Mouse (Mus musculus): ENCODE data around the gene Chd2. TPM values are rescaled to one million over a fixed set of nuclear protein-coding genes. Genes with fewer than 3 reads are reported as not detected.

The Chd2 gene
- total and polyA plus RNA-seq, 2 experiments from 2014 or later: 34.4 to 43.8 TPM

DNA sequence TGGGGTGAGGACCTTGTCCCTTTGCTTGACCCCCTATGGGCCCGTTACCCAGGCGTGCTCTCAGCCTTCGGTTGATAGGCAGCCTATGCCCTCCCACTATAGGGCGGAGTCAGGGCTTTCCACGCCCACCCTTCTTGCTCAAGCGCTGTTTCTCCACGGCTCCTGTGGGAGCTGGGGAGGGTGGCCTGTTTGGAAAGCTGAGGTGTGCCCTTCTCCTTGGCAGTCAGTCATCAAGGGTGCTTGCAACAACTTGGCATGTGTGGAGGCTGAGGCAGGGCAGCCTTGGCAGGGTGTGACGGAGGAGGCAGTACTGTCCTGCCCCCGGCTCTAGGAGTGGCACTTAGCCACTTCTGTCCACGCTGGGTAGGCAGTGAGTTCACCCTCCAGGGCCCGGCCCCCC, 143.3 kb downstream of the Chd2 start:
- no peak for DNase-seq (ENCODE audit: low spot score)
- Histone ChIP-seq H3K27ac (ENCODE audit: low read depth, low read length) (peak overlapping the region; percentile 59), H3K36me3 (ENCODE audit: insufficient read depth, low read length) (no peaks in the 10 kb centered on the region), H3K9ac (replicated peaks; ENCODE audit: low read length, poor library complexity, severe bottlenecking) (no peak overlapping the region), H3K4me3 (ENCODE audit: low read depth, low read length) (no peak overlapping the region), H3K9me3 (ENCODE audit: low read length) (no peaks in the 10 kb centered on the region), H3K4me1 (ENCODE audit: insufficient read depth, low read length) (peaks cover 27% of the 10 kb centered on the region), H3K27me3 (ENCODE audit: insufficient read depth, low read length) (no peaks in the 10 kb centered on the region), H3K4me2 (ENCODE audit: low read depth, low read length, poor library complexity, severe bottlenecking) (peak overlapping the region; percentile 54)
- peak; percentile 22; the same call in 1 of the 2 replicates for ATAC-seq (ENCODE audit: low FRiP score)
- 11% methylated on average over 11 of the region's 11 CpGs for WGBS
- no peak for TF ChIP-seq CTCF (IDR thresholded peaks at IDR 0.05)

GRCm38 (mm10) chr7:73394013-73394409, 147.6 kb downstream of the Chd2 start:
- Histone ChIP-seq H3K36me3 (ENCODE audit: insufficient read depth, low read length) (no peaks in the 10 kb centered on the region), H3K4me1 (ENCODE audit: insufficient read depth, low read length) (peaks cover 34% of the 10 kb centered on the region), H3K27ac (ENCODE audit: low read depth, low read length) (peak overlapping the region; percentile 84), H3K27me3 (ENCODE audit: insufficient read depth, low read length) (no peaks in the 10 kb centered on the region), H3K4me3 (ENCODE audit: low read depth, low read length) (peak overlapping the region; percentile 60), H3K9ac (replicated peaks; ENCODE audit: low read length, poor library complexity, severe bottlenecking) (0 out of 2 replicates have a peak overlapping the region, but pooled peaks have one; percentile 83), H3K9me3 (ENCODE audit: low read length) (no peaks in the 10 kb centered on the region), H3K4me2 (ENCODE audit: low read depth, low read length, poor library complexity, severe bottlenecking) (peak overlapping the region; percentile 96)
- no peak for ATAC-seq (ENCODE audit: low FRiP score)
- TF ChIP-seq CTCF (IDR thresholded peaks at IDR 0.05): no peak
- no peak for DNase-seq (ENCODE audit: low spot score)
- 37% methylated on average over 4 of the region's 4 CpGs for WGBS

DNA sequence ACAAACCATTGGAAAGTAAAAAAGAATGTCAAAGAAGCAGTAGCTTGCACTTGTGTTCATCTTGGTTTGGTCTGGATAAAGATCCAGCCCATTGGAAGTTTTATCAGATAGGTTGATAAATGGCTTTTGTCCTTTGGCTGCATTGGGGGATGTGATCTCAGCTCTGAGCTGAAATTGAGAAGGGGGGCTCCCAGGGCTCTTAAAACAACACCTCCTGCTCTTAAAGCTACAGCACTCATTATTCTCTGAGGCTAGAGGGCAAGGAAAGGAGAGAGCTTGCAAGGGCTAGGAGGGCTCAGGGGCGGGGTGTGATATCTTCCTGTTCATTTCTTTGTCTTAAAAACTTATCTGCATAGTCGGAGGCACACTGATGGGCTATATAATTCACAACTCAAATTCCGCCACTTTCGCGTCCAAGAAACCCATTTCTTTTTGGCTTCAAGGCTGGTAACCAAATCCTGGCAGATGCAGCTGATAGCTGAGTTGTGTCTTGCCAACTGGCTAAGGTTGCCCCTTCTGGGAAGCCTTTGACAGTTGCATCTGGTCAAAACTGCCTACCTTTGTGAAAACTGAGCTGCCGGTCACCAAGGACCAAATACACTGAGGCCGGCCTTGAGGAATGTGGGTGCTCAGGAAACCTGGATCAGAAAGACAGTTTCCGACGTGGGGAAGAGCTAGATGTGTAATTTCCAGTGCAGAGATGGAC, 148.2 kb downstream of the Chd2 start:
- Histone ChIP-seq H3K4me1 (ENCODE audit: insufficient read depth, low read length) (peaks cover 29% of the 10 kb centered on the region), H3K27me3 (ENCODE audit: insufficient read depth, low read length) (no peaks in the 10 kb centered on the region), H3K4me3 (ENCODE audit: low read depth, low read length) (peak overlapping the region; percentile 60), H3K9ac (replicated peaks; ENCODE audit: low read length, poor library complexity, severe bottlenecking) (peak overlapping the region; percentile 83; the same call in 1 of the 2 replicates), H3K36me3 (ENCODE audit: insufficient read depth, low read length) (no peaks in the 10 kb centered on the region), H3K9me3 (ENCODE audit: low read length) (no peaks in the 10 kb centered on the region), H3K4me2 (ENCODE audit: low read depth, low read length, poor library complexity, severe bottlenecking) (peak overlapping the region; percentile 96), H3K27ac (ENCODE audit: low read depth, low read length) (peak overlapping the region; percentile 84)
- ATAC-seq (ENCODE audit: low FRiP score) (no peak), DNase-seq (ENCODE audit: low spot score) (no peak)
- 35% methylated on average over 9 of the region's 9 CpGs for WGBS
- no peak for TF ChIP-seq CTCF (IDR thresholded peaks at IDR 0.05)

GRCm38 (mm10) chr7:73392359-73392758, 149.3 kb downstream of the Chd2 start:
- Histone ChIP-seq H3K4me3 (ENCODE audit: low read depth, low read length) (peak overlapping the region; percentile 60), H3K4me1 (ENCODE audit: insufficient read depth, low read length) (peaks cover 21% of the 10 kb centered on the region), H3K4me2 (ENCODE audit: low read depth, low read length, poor library complexity, severe bottlenecking) (peak overlapping the region; percentile 96), H3K27ac (ENCODE audit: low read depth, low read length) (peak overlapping the region; percentile 84), H3K9ac (replicated peaks; ENCODE audit: low read length, poor library complexity, severe bottlenecking) (peak overlapping the region; percentile 83), H3K36me3 (ENCODE audit: insufficient read depth, low read length) (no peaks in the 10 kb centered on the region), H3K27me3 (ENCODE audit: insufficient read depth, low read length) (no peaks in the 10 kb centered on the region), H3K9me3 (ENCODE audit: low read length) (no peaks in the 10 kb centered on the region)
- ATAC-seq (ENCODE audit: low FRiP score) (no peak), DNase-seq (ENCODE audit: low spot score) (no peak)
- TF ChIP-seq CTCF (IDR thresholded peaks at IDR 0.05): no peak
- 9% methylated on average over 9 of the region's 9 CpGs for WGBS

- ATAC-seq (ENCODE audit: low FRiP score) (no peak), DNase-seq (ENCODE audit: low spot score) (peak; percentile 65)
- TF ChIP-seq CTCF (IDR thresholded peaks at IDR 0.05): no peak
- Histone ChIP-seq H3K36me3 (ENCODE audit: insufficient read depth, low read length) (no peaks in the 10 kb centered on the region), H3K4me1 (ENCODE audit: insufficient read depth, low read length) (peaks cover 20% of the 10 kb centered on the region), H3K9me3 (ENCODE audit: low read length) (no peaks in the 10 kb centered on the region), H3K27ac (ENCODE audit: low read depth, low read length) (peak overlapping the region; percentile 84), H3K9ac (replicated peaks; ENCODE audit: low read length, poor library complexity, severe bottlenecking) (peak overlapping the region; percentile 83), H3K27me3 (ENCODE audit: insufficient read depth, low read length) (no peaks in the 10 kb centered on the region), H3K4me2 (ENCODE audit: low read depth, low read length, poor library complexity, severe bottlenecking) (peak overlapping the region; percentile 96), H3K4me3 (ENCODE audit: low read depth, low read length) (peak overlapping the region; percentile 60)
- 3% methylated on average over 39 of the region's 39 CpGs for WGBS
These were observed 149.9 kb downstream of the Chd2 start for GRCm38 (mm10) chr7:73391518-73392321.
